Mouse (Mus musculus) C2C12 (cell line): ENCODE measurements around the gene Zfp12. TPM values are rescaled to one million over a fixed set of nuclear protein-coding genes. Genes with fewer than 3 reads are reported as not detected.

Source experiments
- H3K27me3 ChIP-seq: one replicate; pipeline ENCODE4 v1.6.1; 2011; ENCODE audit not compliant: control insufficient read depth, insufficient read depth, insufficient read length
- H3K36me3 ChIP-seq: one replicate; pipeline ENCODE4 v1.6.1; 2011; ENCODE audit not compliant: control insufficient read depth, insufficient read depth
- H3K4me3 ChIP-seq: one replicate; pipeline ENCODE4 v1.5.1; 2011; ENCODE audit warnings: mild to moderate bottlenecking, control low read depth; ENCODE audit not compliant: poor library complexity, insufficient read depth, severe bottlenecking
- H3K79me2 ChIP-seq: one replicate; pipeline ENCODE4 v1.6.1; 2011; ENCODE audit not compliant: control insufficient read depth, insufficient read depth
- H3K79me3 ChIP-seq: one replicate; pipeline ENCODE4 v1.6.1; 2011; ENCODE audit warnings: low read depth, control low read depth
- H3ac ChIP-seq: one replicate; pipeline ENCODE3; 2011; ENCODE audit warnings: low read depth; ENCODE audit not compliant: control insufficient read depth, insufficient read length
- CEBPB ChIP-seq: IDR thresholded peaks from one replicate; pipeline ENCODE4 v1.6.1; 2011; ENCODE audit warnings: low read depth, mild to moderate bottlenecking, control low read depth, moderate library complexity
- CTCF ChIP-seq: IDR thresholded peaks from one replicate; pipeline ENCODE4 v1.5.1; 2011; ENCODE audit not compliant: control insufficient read depth, insufficient read depth, insufficient read length
- FOSL1 ChIP-seq: IDR thresholded peaks from one replicate; pipeline ENCODE4 v1.8.0; 2011; ENCODE audit warnings: mild to moderate bottlenecking, low read length; ENCODE audit not compliant: poor library complexity, insufficient read depth, severe bottlenecking
- MAX ChIP-seq: IDR thresholded peaks from one replicate; pipeline ENCODE4 v1.6.1; 2011; ENCODE audit warnings: mild to moderate bottlenecking, control low read depth
- MYOD1 ChIP-seq: IDR thresholded peaks from one replicate; pipeline ENCODE4 v1.6.1; 2011; ENCODE audit warnings: low read depth; ENCODE audit not compliant: control insufficient read depth, insufficient read length
- MYOG ChIP-seq: IDR thresholded peaks from one replicate; pipeline ENCODE4 v1.6.1; 2011; ENCODE audit not compliant: control insufficient read depth, insufficient read length; ENCODE audit errors: extremely low read depth
- USF1 ChIP-seq: IDR thresholded peaks from one replicate; pipeline ENCODE4 v1.6.1; 2011; ENCODE audit warnings: low read depth, mild to moderate bottlenecking, control low read depth, moderate library complexity
- polyA plus RNA-seq: library from polyadenylated mRNA; unstranded; fragments of >200 nt; fragmentation: generic; extraction: Trizol; gene quantifications from one replicate; pipeline ENCODE4 v1.2.1, GENCODE M21; 2012; ENCODE audit warnings: missing spikeins

Zfp12 gene
- polyA plus RNA-seq, 1 experiment: 4.2 TPM

GRCm38 (mm10) chr5:143269363-143270150 lies 34.6 kb downstream of the Zfp12 start, which contains the start of gene Zfp316:
Zfp316 (minus strand) TSS chr5:143270022.
- Histone ChIP-seq H3K79me3 (peaks cover 9% of the 10 kb centered on the region), H3K4me3 (peak within 1 kb of the TSS; percentile 69), H3ac (peak within 1 kb of the TSS; percentile 86), H3K27me3 (no peaks in the 10 kb centered on the region), H3K79me2 (peaks cover 17% of the 10 kb centered on the region), H3K36me3 (no peaks in the 10 kb centered on the region)
- TF ChIP-seq CTCF (no peak), FOSL1 (no peak), MAX (peak; percentile 24), MYOG (no peak), USF1 (peak; percentile 35), MYOD1 (no peak), CEBPB (no peak)

- TF ChIP-seq MYOD1: no peak
- H3K27me3 ChIP-seq: no peaks in the 10 kb centered on the region
- peak overlapping the region; percentile 69 for H3K4me3 ChIP-seq
- H3K36me3 ChIP-seq: no peaks in the 10 kb centered on the region
- H3K79me3 ChIP-seq: peaks cover 9% of the 10 kb centered on the region
- peaks cover 17% of the 10 kb centered on the region for H3K79me2 ChIP-seq
- peak overlapping the region; percentile 65 for H3ac ChIP-seq
Observed at GRCm38 (mm10) chr5:143270151-143270519, 35.2 kb downstream of the Zfp12 start.

- no peaks in the 10 kb centered on the region for H3K36me3 ChIP-seq
- H3K79me3 ChIP-seq: peaks cover 9% of the 10 kb centered on the region
- no peak overlapping the region for H3ac ChIP-seq
- TF ChIP-seq CEBPB (peak; percentile 65), USF1 (no peak), MYOG (no peak), MAX (peak; percentile 80), FOSL1 (peak; percentile 70)
- peaks cover 17% of the 10 kb centered on the region for H3K79me2 ChIP-seq
- no peaks in the 10 kb centered on the region for H3K27me3 ChIP-seq
- no peak overlapping the region for H3K4me3 ChIP-seq
Observed at GRCm38 (mm10) chr5:143271642-143272041, 36.7 kb downstream of the Zfp12 start.

GRCm38 (mm10) chr5:143272108-143272507 lies 37.1 kb downstream of the Zfp12 start:
- no peak overlapping the region for H3ac ChIP-seq
- TF ChIP-seq MYOG (no peak), USF1 (no peak), MYOD1 (no peak), CEBPB (no peak), MAX (no peak), FOSL1 (no peak), CTCF (no peak)
- no peaks in the 10 kb centered on the region for H3K27me3 ChIP-seq
- H3K36me3 ChIP-seq: no peaks in the 10 kb centered on the region
- no peak overlapping the region for H3K4me3 ChIP-seq
- peaks cover 17% of the 10 kb centered on the region for H3K79me2 ChIP-seq
- H3K79me3 ChIP-seq: peaks cover 9% of the 10 kb centered on the region

- Histone ChIP-seq H3K79me3 (peaks cover 9% of the 10 kb centered on the region), H3K79me2 (peaks cover 17% of the 10 kb centered on the region), H3ac (no peak overlapping the region), H3K36me3 (no peaks in the 10 kb centered on the region), H3K27me3 (no peaks in the 10 kb centered on the region), H3K4me3 (no peak overlapping the region)
- no peak for TF ChIP-seq FOSL1
- no peak for TF ChIP-seq MAX
- TF ChIP-seq CEBPB: no peak
- TF ChIP-seq CTCF: no peak
- no peak for TF ChIP-seq USF1
- no peak for TF ChIP-seq MYOD1
- no peak for TF ChIP-seq MYOG
Observed at GRCm38 (mm10) chr5:143272540-143273330, 37.8 kb downstream of the Zfp12 start.

GRCm38 (mm10) chr5:143275761-143276160 lies 40.8 kb downstream of the Zfp12 start:
- Histone ChIP-seq H3ac (no peak overlapping the region), H3K79me2 (peaks cover 7% of the 10 kb centered on the region), H3K79me3 (peaks cover 6% of the 10 kb centered on the region), H3K27me3 (peaks cover 8% of the 10 kb centered on the region), H3K4me3 (no peak overlapping the region), H3K36me3 (no peaks in the 10 kb centered on the region)
- TF ChIP-seq MYOG: no peak
- TF ChIP-seq MYOD1: no peak
- TF ChIP-seq CTCF: no peak
- TF ChIP-seq FOSL1: no peak
- no peak for TF ChIP-seq CEBPB
- no peak for TF ChIP-seq USF1
- TF ChIP-seq MAX: no peak
